Mouse (Mus musculus) fat pad, adult 2 months (tissue): ENCODE measurements around the gene Cox4i2.

Experiments
- DNase-seq: peaks from one replicate; pipeline ENCODE4 v3.0.0-alpha.2; 2011; ENCODE audit warnings: low read depth, low spot score; ENCODE audit errors: extremely low read depth

Cox4i2 gene

DNA sequence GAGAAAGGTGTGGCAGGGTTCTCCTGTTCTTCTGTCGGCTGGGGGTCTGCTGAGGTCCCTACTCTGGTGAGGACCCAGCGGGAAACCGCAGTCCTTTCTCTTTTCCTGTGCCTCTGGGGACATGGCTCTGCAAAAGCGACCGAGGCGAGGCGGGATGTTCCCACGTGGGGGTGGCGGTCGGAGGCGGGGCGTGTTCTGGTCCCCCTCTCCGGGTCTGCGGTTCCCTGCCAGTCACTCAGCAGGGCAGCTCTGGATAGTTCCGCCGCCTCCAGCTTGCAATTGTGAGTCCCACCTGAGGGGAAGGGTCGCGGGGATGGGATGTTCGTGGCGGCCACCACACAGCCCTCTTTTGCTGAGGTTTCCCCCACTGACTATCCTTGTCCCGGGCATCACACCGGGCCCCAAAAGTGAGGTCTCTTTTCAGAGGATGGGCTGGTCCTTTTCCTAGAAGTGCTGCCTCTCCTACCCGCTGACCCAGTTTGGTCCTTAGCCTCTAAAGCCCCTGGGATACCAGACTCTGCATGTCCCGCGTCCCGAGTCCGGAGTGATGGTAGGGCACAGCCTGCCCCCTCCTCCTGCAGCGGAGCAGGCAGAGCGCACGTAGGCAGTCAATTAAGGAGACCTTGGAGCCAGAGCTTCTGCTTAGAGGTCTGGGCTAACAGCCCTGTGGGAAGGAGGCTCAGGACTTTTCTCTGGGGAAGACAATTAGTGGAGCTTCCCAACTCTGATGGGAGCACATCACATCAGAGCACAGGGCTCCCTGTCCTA is at the start of gene Cox4i2:
Cox4i2 (plus strand) TSS at position 230 of the 768 bp plus-strand sequence.
- DNase-seq = no peak

DNA sequence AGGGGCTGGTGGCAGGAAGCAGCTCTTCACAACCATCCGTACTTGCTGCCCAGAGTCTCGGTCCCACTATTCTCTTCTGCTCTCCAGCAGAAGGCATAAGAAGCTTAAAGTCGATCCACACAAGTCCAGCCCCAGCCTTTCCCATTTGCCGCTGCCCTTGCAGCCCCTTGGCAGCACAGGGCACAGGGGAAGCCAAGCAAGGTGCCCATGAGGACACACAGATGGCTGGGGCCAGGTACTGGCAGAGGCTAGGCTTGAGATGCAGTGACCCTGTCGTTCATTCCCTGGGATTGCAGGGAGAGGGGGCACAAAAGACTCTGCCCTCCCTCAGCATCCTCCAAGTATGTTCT is 49.7 kb upstream of the Cox4i2 start:
- no peak for DNase-seq

DNA sequence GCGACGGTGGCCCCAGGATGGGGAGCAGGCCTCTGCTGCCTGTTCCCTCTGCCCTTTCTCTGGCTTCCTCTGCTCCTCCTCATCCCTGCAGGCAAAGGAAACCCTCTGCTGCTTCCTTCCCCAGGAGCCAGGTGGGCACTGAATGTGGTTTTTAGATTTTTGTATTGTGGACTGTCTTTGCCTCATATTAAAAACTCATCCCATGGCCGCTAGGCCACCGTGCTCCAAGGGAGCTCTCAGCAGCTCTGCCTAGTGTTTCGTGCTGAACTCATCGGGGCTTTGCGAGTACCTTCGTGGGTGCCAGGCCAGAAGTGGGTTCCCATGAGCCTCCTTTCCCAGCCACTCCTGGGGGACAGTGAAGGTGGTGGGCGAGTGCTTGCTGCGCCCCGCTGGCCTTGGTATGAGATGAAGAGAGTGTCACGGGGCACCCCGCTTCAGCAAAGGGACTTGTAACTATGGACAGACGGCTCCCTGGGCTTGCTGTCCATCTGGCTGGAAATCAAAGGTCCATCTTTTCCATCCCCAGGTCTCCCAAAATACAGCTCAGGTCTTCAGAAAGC is 49.1 kb upstream of the Cox4i2 start:
- no peak for DNase-seq

DNA sequence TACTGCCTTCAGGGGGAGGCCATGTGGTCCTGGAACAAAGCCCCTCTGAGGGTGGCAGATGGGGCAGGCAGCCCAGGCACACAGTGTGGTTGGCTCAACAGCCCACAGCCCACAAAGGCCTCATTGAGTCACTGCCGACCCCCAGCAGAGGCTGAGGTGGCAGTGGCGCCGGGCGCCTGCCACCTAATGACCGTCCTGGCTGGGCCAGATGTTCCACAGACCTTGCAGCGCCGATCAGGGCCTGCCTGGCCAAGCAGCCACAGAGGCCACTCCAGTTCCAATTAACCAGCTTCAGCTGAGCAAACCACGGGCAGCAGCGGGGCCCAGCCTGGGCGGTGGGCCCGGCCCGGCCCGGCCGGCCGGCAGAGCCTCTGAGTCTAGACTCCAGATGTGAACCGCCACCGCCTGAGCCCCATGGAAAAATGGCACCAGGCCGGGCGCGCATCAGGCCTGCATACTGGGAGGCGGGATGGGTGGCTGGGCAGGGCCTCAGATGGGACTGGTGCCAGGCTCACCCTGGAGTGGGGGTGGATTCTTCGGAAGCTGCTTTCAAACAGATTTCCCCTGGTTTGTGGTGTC is 47.9 kb upstream of the Cox4i2 start:
- no peak for DNase-seq

GRCm38 (mm10) chr2:152707186-152707585 is 46.8 kb upstream of the Cox4i2 start:
- DNase-seq = no peak

- no peak for DNase-seq
Measured at GRCm38 (mm10) chr2:152707627-152708026, 46.3 kb upstream of the Cox4i2 start.

DNA sequence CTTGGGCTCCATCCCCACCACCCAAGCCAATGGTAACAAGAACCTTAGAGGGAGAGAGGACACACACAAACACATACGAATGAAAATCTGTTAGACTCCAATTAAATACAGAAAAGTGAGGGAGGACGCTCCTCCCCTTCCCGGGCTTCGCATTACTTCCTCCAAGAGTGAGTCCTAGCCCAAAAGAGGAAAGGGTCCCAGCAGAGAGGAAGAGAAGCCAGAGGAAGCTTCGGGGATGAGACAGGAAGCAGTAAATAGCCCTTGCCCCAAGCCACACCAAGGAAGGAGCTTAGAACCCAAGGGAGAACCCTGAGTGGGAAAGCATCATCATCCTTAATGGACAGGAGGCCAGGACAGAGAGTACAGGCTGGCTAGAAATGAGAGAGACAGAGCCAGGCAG is 44.9 kb upstream of the Cox4i2 start:
- no peak for DNase-seq

GRCm38 (mm10) chr2:152716241-152716772 is 37.7 kb upstream of the Cox4i2 start:
- DNase-seq = peak; percentile 73

DNA sequence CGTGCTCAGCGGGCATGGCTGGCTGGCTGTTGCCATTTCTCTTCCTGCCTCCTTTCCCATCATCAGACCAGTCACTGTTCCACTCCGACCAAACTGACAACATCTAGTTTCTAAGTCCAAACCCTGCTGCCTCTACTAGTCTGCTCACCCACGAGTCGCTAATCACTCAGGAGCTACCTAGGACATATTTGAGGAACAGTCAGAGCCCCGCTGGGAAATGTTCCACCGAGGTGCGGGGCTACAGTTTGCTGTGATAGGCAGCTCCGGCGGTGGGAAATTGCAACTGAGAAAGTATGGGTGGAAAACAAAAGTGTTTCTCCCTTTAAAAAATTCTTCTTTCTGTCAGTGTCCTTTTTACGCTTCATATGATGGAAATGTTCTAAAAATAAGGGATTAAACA is 36.3 kb upstream of the Cox4i2 start:
- no peak for DNase-seq

- no peak for DNase-seq
Measured at GRCm38 (mm10) chr2:152718076-152718475, 35.9 kb upstream of the Cox4i2 start.

GRCm38 (mm10) chr2:152723651-152724331 is 30.2 kb upstream of the Cox4i2 start:
- DNase-seq = no peak

- DNase-seq = no peak
Measured at GRCm38 (mm10) chr2:152724332-152724723, 29.6 kb upstream of the Cox4i2 start.

DNA sequence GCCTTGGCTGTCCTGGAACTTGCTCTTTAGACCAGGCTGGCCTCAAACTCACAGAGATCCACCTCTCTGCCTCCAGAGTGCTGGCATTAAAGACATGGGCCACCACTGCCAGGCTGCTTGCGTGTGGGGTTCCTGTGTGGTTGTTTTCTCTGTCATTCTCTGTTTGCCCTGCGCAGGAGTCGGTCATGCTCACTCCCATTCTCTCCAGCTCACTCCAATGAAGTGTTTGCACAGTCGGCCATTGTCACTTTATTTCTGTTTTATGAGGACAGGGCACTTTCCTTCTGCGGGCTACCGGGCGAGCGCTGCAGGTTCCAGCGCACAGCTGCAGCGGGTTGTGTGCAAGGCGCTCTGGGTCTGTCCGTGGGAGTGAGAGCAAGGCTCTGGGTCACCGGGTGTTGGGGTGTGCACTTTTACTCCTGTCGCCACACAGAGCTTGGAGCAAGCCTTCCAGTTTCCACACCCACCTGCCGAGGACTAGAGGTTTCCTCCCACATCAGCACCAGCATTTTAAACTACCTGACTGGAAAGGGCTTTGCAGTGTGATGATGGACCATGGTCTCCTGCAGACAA is 28.7 kb upstream of the Cox4i2 start:
- DNase-seq = no peak

GRCm38 (mm10) chr2:152726213-152726612 is 27.8 kb upstream of the Cox4i2 start:
- no peak for DNase-seq

- DNase-seq = no peak
Measured at GRCm38 (mm10) chr2:152726751-152727335, 27.1 kb upstream of the Cox4i2 start.

DNA sequence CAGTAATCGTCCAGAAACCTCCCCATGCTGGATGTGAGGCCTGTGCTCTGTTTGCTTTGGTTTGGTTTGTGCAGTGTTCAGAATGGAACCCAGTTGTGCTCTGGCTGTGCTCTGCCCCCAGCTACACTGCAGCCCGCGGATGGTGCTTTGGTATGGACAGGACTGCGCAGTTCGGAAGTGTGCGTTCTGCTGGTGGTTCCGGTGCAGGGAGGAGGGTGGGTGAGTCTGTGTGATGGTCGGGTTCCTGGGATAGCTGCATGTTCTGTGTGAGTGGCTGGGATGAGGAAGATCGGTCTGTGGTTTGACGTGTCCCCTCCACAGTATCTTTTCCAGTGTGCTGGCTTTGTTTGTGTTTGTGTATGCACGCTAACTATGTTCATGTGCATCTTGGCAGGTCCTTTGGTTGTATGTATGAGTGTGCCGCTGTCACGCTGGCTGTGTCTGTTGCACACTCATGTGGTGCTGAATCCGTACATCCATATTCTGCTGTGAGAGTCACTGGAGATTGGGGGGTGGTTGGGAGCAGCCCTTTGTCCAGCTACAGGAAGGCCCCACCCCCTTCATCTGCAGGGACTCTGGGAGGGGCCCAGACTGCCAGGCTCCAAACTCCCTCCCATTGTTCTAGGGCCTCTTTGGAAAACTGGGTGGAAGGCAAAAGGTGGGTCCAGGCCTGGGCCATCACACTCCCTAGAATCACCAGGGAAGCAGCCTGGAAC is 26.0 kb upstream of the Cox4i2 start:
- no peak for DNase-seq

DNA sequence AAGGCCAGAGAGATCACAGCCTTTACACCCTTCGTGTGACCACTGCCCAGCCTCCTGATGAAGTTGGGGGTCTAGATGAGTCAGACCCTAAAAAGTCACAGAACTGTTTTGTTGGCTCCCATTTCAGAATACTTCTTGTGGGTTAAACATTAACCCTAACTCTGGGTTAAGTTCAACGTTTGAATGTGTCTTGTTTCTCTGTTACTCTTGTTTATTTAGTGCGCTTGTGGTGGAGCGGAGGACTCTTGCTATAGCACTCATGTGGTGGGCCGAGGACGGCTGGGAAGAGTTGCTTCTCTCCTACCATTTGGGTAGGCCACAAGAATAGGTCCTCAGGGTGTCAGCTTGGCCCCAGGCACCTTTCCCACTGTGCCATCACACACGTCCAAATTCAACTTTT is 25.4 kb upstream of the Cox4i2 start:
- DNase-seq = no peak

GRCm38 (mm10) chr2:152729013-152729635 is 24.8 kb upstream of the Cox4i2 start:
- no peak for DNase-seq

GRCm38 (mm10) chr2:152729636-152730020 is 24.3 kb upstream of the Cox4i2 start:
- DNase-seq = no peak

GRCm38 (mm10) chr2:152733201-152733600 is 20.8 kb upstream of the Cox4i2 start:
- peak; percentile 84 for DNase-seq
